Mouse (Mus musculus): ENCODE results near the gene Cat. TPM values are rescaled to one million over a fixed set of nuclear protein-coding genes. Genes with fewer than 3 reads are reported as not detected.

Cat gene
- polyA plus RNA-seq, 1 experiment from 2014 or later, result 128 TPM

GRCm38 (mm10) chr2:103505956-103506355 is 21.0 kb upstream of the Cat start:
- Histone ChIP-seq H3K4me3 (ENCODE audit: low read depth, low read length) (no peak overlapping the region), H3K4me2 (ENCODE audit: low read depth, severe bottlenecking) (no peak overlapping the region), H3K36me3 (ENCODE audit: control insufficient read depth, insufficient read depth, low read length) (no peaks in the 10 kb centered on the region), H3K27ac (replicated peaks; ENCODE audit: low read depth, low read length) (no peak overlapping the region), H3K9me3 (ENCODE audit: control insufficient read depth, low read length) (no peaks in the 10 kb centered on the region), H3K27me3 (ENCODE audit: control insufficient read depth, insufficient read depth, low read length) (no peaks in the 10 kb centered on the region), H3K9ac (ENCODE audit: low read length) (no peak overlapping the region), H3K4me1 (ENCODE audit: control insufficient read depth, insufficient read depth, low read length) (no peaks in the 10 kb centered on the region)
- WGBS, result 93% methylated on average over 2 of the region's 2 CpGs
- no peak for DNase-seq (ENCODE audit: low spot score)
- ATAC-seq (ENCODE audit: insufficient number of reproducible peaks, low FRiP score, low TSS enrichment, low read depth), result no peak

- no peaks in the 10 kb centered on the region for H3K27me3 ChIP-seq (ENCODE audit: control insufficient read depth, insufficient read depth, low read length)
- H3K4me3 ChIP-seq (ENCODE audit: low read depth, low read length), result no peak overlapping the region
- H3K36me3 ChIP-seq (ENCODE audit: control insufficient read depth, insufficient read depth, low read length), result no peaks in the 10 kb centered on the region
- H3K4me2 ChIP-seq (ENCODE audit: low read depth, severe bottlenecking), result no peak overlapping the region
- no peak overlapping the region for H3K27ac ChIP-seq (replicated peaks; ENCODE audit: low read depth, low read length)
- H3K9me3 ChIP-seq (ENCODE audit: control insufficient read depth, low read length), result no peaks in the 10 kb centered on the region
- no peaks in the 10 kb centered on the region for H3K4me1 ChIP-seq (ENCODE audit: control insufficient read depth, insufficient read depth, low read length)
- WGBS, result 85% methylated on average over 1 of the region's 1 CpGs
- no peak overlapping the region for H3K9ac ChIP-seq (ENCODE audit: low read length)
- DNase-seq (ENCODE audit: low spot score), result no peak
- ATAC-seq (ENCODE audit: insufficient number of reproducible peaks, low FRiP score, low TSS enrichment, low read depth), result no peak
Measured at GRCm38 (mm10) chr2:103504463-103504862, 19.5 kb upstream of the Cat start.

- no peak overlapping the region for H3K9ac ChIP-seq (ENCODE audit: low read length)
- no peak overlapping the region for H3K4me2 ChIP-seq (ENCODE audit: low read depth, severe bottlenecking)
Measured at GRCm38 (mm10) chr2:103500769-103501168, 15.8 kb upstream of the Cat start.

GRCm38 (mm10) chr2:103495633-103496418 is 10.9 kb upstream of the Cat start:
- WGBS, result 88% methylated on average over 6 of the region's 6 CpGs
- Histone ChIP-seq H3K27me3 (ENCODE audit: control insufficient read depth, insufficient read depth, low read length) (no peaks in the 10 kb centered on the region), H3K27ac (replicated peaks; ENCODE audit: low read depth, low read length) (no peak overlapping the region), H3K36me3 (ENCODE audit: control insufficient read depth, insufficient read depth, low read length) (no peaks in the 10 kb centered on the region), H3K4me3 (ENCODE audit: low read depth, low read length) (no peak overlapping the region), H3K9me3 (ENCODE audit: control insufficient read depth, low read length) (no peaks in the 10 kb centered on the region), H3K4me1 (ENCODE audit: control insufficient read depth, insufficient read depth, low read length) (no peaks in the 10 kb centered on the region), H3K9ac (ENCODE audit: low read length) (no peak overlapping the region), H3K4me2 (ENCODE audit: low read depth, severe bottlenecking) (no peak overlapping the region)
- DNase-seq (ENCODE audit: low spot score) (no peak), ATAC-seq (ENCODE audit: insufficient number of reproducible peaks, low FRiP score, low TSS enrichment, low read depth) (no peak)

More at GRCm38 (mm10) chr2:103500769-103501168, 15.8 kb upstream of the Cat start:
- DNase-seq (ENCODE audit: low spot score) (no peak), ATAC-seq (ENCODE audit: insufficient number of reproducible peaks, low FRiP score, low TSS enrichment, low read depth) (no peak)
- no peaks in the 10 kb centered on the region for H3K27me3 ChIP-seq (ENCODE audit: control insufficient read depth, insufficient read depth, low read length)
- no peaks in the 10 kb centered on the region for H3K9me3 ChIP-seq (ENCODE audit: control insufficient read depth, low read length)
- no peak overlapping the region for H3K4me3 ChIP-seq (ENCODE audit: low read depth, low read length)
- no peaks in the 10 kb centered on the region for H3K4me1 ChIP-seq (ENCODE audit: control insufficient read depth, insufficient read depth, low read length)
- H3K27ac ChIP-seq (replicated peaks; ENCODE audit: low read depth, low read length), result no peak overlapping the region
- H3K36me3 ChIP-seq (ENCODE audit: control insufficient read depth, insufficient read depth, low read length), result no peaks in the 10 kb centered on the region
- 72% methylated on average over 2 of the region's 2 CpGs for WGBS

- WGBS, result 81% methylated on average over 4 of the region's 4 CpGs
- no peaks in the 10 kb centered on the region for H3K4me1 ChIP-seq (ENCODE audit: control insufficient read depth, insufficient read depth, low read length)
- H3K4me3 ChIP-seq (ENCODE audit: low read depth, low read length), result no peak overlapping the region
- no peaks in the 10 kb centered on the region for H3K27me3 ChIP-seq (ENCODE audit: control insufficient read depth, insufficient read depth, low read length)
- no peak overlapping the region for H3K4me2 ChIP-seq (ENCODE audit: low read depth, severe bottlenecking)
- H3K36me3 ChIP-seq (ENCODE audit: control insufficient read depth, insufficient read depth, low read length), result no peaks in the 10 kb centered on the region
- no peaks in the 10 kb centered on the region for H3K9me3 ChIP-seq (ENCODE audit: control insufficient read depth, low read length)
- H3K27ac ChIP-seq (replicated peaks; ENCODE audit: low read depth, low read length), result no peak overlapping the region
- H3K9ac ChIP-seq (ENCODE audit: low read length), result no peak overlapping the region
- DNase-seq (ENCODE audit: low spot score) (no peak), ATAC-seq (ENCODE audit: insufficient number of reproducible peaks, low FRiP score, low TSS enrichment, low read depth) (no peak)
Measured at GRCm38 (mm10) chr2:103493827-103494226, 8.9 kb upstream of the Cat start.

- DNase-seq (ENCODE audit: low spot score) (no peak), ATAC-seq (ENCODE audit: insufficient number of reproducible peaks, low FRiP score, low TSS enrichment, low read depth) (no peak)
- Histone ChIP-seq H3K36me3 (ENCODE audit: control insufficient read depth, insufficient read depth, low read length) (no peaks in the 10 kb centered on the region), H3K9me3 (ENCODE audit: control insufficient read depth, low read length) (no peaks in the 10 kb centered on the region), H3K27ac (replicated peaks; ENCODE audit: low read depth, low read length) (no peak overlapping the region), H3K27me3 (ENCODE audit: control insufficient read depth, insufficient read depth, low read length) (no peaks in the 10 kb centered on the region), H3K9ac (ENCODE audit: low read length) (no peak overlapping the region), H3K4me2 (ENCODE audit: low read depth, severe bottlenecking) (no peak overlapping the region), H3K4me1 (ENCODE audit: control insufficient read depth, insufficient read depth, low read length) (no peaks in the 10 kb centered on the region), H3K4me3 (ENCODE audit: low read depth, low read length) (no peak overlapping the region)
- 86% methylated on average over 4 of the region's 4 CpGs for WGBS
Measured at GRCm38 (mm10) chr2:103492526-103492925, 7.6 kb upstream of the Cat start.

GRCm38 (mm10) chr2:103483986-103484520 is 907 bp downstream of the Cat start:
- H3K27ac ChIP-seq (replicated peaks; ENCODE audit: low read depth, low read length), result no peak overlapping the region
- DNase-seq (ENCODE audit: low spot score) (no peak), ATAC-seq (ENCODE audit: insufficient number of reproducible peaks, low FRiP score, low TSS enrichment, low read depth) (no peak)
- H3K36me3 ChIP-seq (ENCODE audit: control insufficient read depth, insufficient read depth, low read length), result no peaks in the 10 kb centered on the region
- no peaks in the 10 kb centered on the region for H3K9me3 ChIP-seq (ENCODE audit: control insufficient read depth, low read length)
- H3K27me3 ChIP-seq (ENCODE audit: control insufficient read depth, insufficient read depth, low read length), result no peaks in the 10 kb centered on the region
- H3K4me2 ChIP-seq (ENCODE audit: low read depth, severe bottlenecking), result peak overlapping the region; percentile 64
- 49% methylated on average over 5 of the region's 5 CpGs for WGBS
- H3K9ac ChIP-seq (ENCODE audit: low read length), result peak overlapping the region; percentile 89
- 0 out of 2 replicates have a peak, but pooled peaks cover 6% of the 10 kb centered on the region for H3K4me1 ChIP-seq (ENCODE audit: control insufficient read depth, insufficient read depth, low read length)
- peak overlapping the region; percentile 84 for H3K4me3 ChIP-seq (ENCODE audit: low read depth, low read length)

GRCm38 (mm10) chr2:103483289-103483985 is 1.5 kb downstream of the Cat start:
- ATAC-seq (ENCODE audit: insufficient number of reproducible peaks, low FRiP score, low TSS enrichment, low read depth) (no peak), DNase-seq (ENCODE audit: low spot score) (no peak)
- WGBS, result 85% methylated on average over 7 of the region's 7 CpGs
- Histone ChIP-seq H3K4me1 (ENCODE audit: control insufficient read depth, insufficient read depth, low read length) (0 out of 2 replicates have a peak, but pooled peaks cover 6% of the 10 kb centered on the region), H3K4me2 (ENCODE audit: low read depth, severe bottlenecking) (peak overlapping the region; percentile 64), H3K9ac (ENCODE audit: low read length) (no peak overlapping the region), H3K4me3 (ENCODE audit: low read depth, low read length) (peak overlapping the region; percentile 84; the same call in 1 of the 2 replicates), H3K27me3 (ENCODE audit: control insufficient read depth, insufficient read depth, low read length) (no peaks in the 10 kb centered on the region), H3K36me3 (ENCODE audit: control insufficient read depth, insufficient read depth, low read length) (no peaks in the 10 kb centered on the region), H3K9me3 (ENCODE audit: control insufficient read depth, low read length) (no peaks in the 10 kb centered on the region), H3K27ac (replicated peaks; ENCODE audit: low read depth, low read length) (no peak overlapping the region)
